Mouse (Mus musculus): ENCODE measurements around the gene Psma4. TPM values are rescaled to one million over a fixed set of nuclear protein-coding genes. Genes with fewer than 3 reads are reported as not detected.

The Psma4 gene
- total RNA-seq, 1 experiment = 297 TPM

DNA sequence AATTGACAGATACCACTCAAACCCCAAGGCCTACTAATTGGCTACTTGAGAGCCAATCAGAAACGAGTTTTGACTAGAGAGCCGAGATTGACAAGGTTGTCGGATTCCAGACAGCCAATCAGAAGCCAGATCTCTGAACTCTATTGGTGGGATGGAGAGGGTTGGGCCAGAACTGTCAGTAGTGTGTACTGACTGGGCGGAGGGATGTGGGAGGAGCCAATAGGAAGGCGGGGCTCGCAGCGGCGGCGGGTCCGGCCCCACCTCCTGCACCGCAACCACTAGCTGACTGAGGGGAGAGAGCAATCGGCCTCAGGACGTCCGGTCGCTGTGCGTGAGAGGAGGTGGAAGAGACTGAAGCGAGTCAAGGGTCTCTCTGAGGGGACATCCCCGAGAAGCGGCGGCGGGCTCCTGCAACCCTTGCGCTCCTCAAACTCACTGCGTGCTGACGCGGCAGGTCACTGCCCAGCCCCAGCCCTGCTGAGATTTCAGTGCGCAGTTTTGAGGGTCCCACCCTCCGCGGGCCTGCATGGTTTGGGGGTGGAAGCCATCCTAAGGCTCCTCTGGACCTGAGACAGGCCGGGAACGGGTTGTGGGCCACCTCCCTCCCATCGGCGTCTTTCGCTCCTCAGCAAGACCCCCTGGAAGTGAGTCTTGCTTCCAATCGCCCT lies 33.4 kb upstream of the Psma4 start, which contains the start of gene Hykk:
Gene Hykk, plus strand, starts transcription at position 274 of the 668 bp plus-strand sequence.
- Histone ChIP-seq H3K4me1 (ENCODE audit: control insufficient read depth in 2 of 2, insufficient read depth in 2 of 2, low read length in 2 of 2, poor library complexity in 1 of 2) (peaks cover 0 to 5% of the 10 kb centered on the region in 2 experiments; a peak in 1 of 4 replicates), H3K9me3 (ENCODE audit: control insufficient read depth, insufficient read depth, low read depth, low read length) (no peaks in the 10 kb centered on the region), H3K9ac (ENCODE audit: insufficient read depth, low read depth, low read length, poor library complexity, severe bottlenecking) (peak within 1 kb of the TSS; percentile 73), H3K36me3 (ENCODE audit: control insufficient read depth, insufficient read depth, low read length, poor library complexity, severe bottlenecking) (no peaks in the 10 kb centered on the region), H3K27ac (ENCODE audit: insufficient read depth, low read depth, low read length, poor library complexity, severe bottlenecking) (no peak within 1 kb of the TSS), H3K4me3 (ENCODE audit: insufficient read depth in 1 of 2, low read depth in 1 of 2, low read length in 2 of 2, poor library complexity in 1 of 2, severe bottlenecking in 1 of 2) (peak within 1 kb of the TSS; percentile 73 to 83)
- in situ Hi-C loops (cut with MboI; ENCODE audit: low sequenced_read_pairs in 2 of 2, unreplicated experiment in 2 of 2) = no loop called here
- peak; percentile 96 for DNase-seq (ENCODE audit: low read depth, low spot score)
- peak; percentile 87 for TF ChIP-seq CHD2 (IDR thresholded peaks at IDR 0.05; ENCODE audit: low read depth, low read length)
- no peak for TF ChIP-seq HCFC1 (IDR thresholded peaks at IDR 0.05; ENCODE audit: borderline replicate concordance, insufficient read depth, low read length)
- TF ChIP-seq ZNF384 (IDR thresholded peaks at IDR 0.05; ENCODE audit: low read depth, low read length) = no peak
- peak; percentile 17; the same call in 1 of the 2 replicates for TF ChIP-seq MAFK (IDR thresholded peaks at IDR 0.05; ENCODE audit: insufficient read depth, low read depth, low read length)
- TF ChIP-seq ZC3H11A (IDR thresholded peaks at IDR 0.05; ENCODE audit: borderline replicate concordance, low read depth, low read length) = no peak

DNA sequence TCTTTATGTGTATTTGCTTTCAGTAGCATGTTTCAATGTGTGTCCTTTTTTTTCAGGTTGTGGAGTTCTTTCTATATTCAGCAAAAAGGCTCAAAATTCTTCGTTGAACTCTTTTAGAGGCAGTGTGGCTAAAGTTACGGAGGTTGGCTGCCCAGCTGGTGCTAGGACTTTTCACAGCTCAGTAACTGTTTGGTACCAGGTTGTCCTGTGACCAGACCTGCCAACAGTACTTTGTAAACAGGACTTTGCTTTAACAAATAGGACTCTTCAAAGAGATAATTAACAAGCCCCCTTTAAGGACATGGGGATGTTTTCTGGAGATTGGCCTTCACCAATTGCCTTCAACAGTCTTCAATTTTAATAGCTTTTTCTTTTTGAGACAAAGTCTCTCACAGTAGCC lies 32.4 kb upstream of the Psma4 start:
- Histone ChIP-seq H3K9ac (ENCODE audit: insufficient read depth, low read depth, low read length, poor library complexity, severe bottlenecking) (no peak overlapping the region), H3K36me3 (ENCODE audit: control insufficient read depth, insufficient read depth, low read length, poor library complexity, severe bottlenecking) (no peaks in the 10 kb centered on the region), H3K4me3 (ENCODE audit: insufficient read depth in 1 of 2, low read depth in 1 of 2, low read length in 2 of 2, poor library complexity in 1 of 2, severe bottlenecking in 1 of 2) (no peak overlapping the region), H3K9me3 (ENCODE audit: control insufficient read depth, insufficient read depth, low read depth, low read length) (no peaks in the 10 kb centered on the region), H3K4me1 (ENCODE audit: control insufficient read depth in 2 of 2, insufficient read depth in 2 of 2, low read length in 2 of 2, poor library complexity in 1 of 2) (peaks cover 0 to 5% of the 10 kb centered on the region in 2 experiments; a peak in 1 of 4 replicates), H3K27ac (ENCODE audit: insufficient read depth, low read depth, low read length, poor library complexity, severe bottlenecking) (no peak overlapping the region)
- no peak for DNase-seq (ENCODE audit: low read depth, low spot score)
- in situ Hi-C loops (cut with MboI; ENCODE audit: low sequenced_read_pairs in 2 of 2, unreplicated experiment in 2 of 2) = no loop called here
- no peak for TF ChIP-seq ZNF384 (IDR thresholded peaks at IDR 0.05; ENCODE audit: low read depth, low read length)
- no peak for TF ChIP-seq HCFC1 (IDR thresholded peaks at IDR 0.05; ENCODE audit: borderline replicate concordance, insufficient read depth, low read length)
- no peak for TF ChIP-seq ZC3H11A (IDR thresholded peaks at IDR 0.05; ENCODE audit: borderline replicate concordance, low read depth, low read length)
- no peak for TF ChIP-seq CHD2 (IDR thresholded peaks at IDR 0.05; ENCODE audit: low read depth, low read length)
- no peak for TF ChIP-seq MAFK (IDR thresholded peaks at IDR 0.05; ENCODE audit: insufficient read depth, low read depth, low read length)

DNA sequence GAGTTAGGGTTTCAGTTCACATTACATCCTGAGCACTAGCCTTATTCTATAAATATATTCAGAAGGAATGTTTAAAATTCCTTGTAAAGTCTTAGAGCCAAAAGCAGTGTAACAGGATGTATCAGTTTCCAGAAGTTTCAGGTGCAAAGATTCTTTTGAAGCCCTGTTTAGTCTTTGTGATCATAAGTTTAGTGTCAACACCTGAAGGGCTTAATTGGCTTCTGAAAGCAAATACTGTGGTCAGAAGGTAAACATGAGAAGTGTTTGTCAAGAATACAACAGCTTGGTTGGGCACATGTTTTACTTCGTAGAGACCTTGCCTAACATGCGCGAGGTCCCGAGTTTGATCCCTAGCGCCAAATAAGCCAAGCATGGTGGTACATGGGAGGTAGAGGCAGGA lies 31.8 kb upstream of the Psma4 start:
- H3K4me1 ChIP-seq (ENCODE audit: control insufficient read depth in 2 of 2, insufficient read depth in 2 of 2, low read length in 2 of 2, poor library complexity in 1 of 2) = peaks cover 0 to 5% of the 10 kb centered on the region in 2 experiments; a peak in 1 of 4 replicates
- no peaks in the 10 kb centered on the region for H3K9me3 ChIP-seq (ENCODE audit: control insufficient read depth, insufficient read depth, low read depth, low read length)
- H3K4me3 ChIP-seq (ENCODE audit: insufficient read depth in 1 of 2, low read depth in 1 of 2, low read length in 2 of 2, poor library complexity in 1 of 2, severe bottlenecking in 1 of 2) = no peak overlapping the region
- no peak overlapping the region for H3K9ac ChIP-seq (ENCODE audit: insufficient read depth, low read depth, low read length, poor library complexity, severe bottlenecking)
- in situ Hi-C loops (cut with MboI; ENCODE audit: low sequenced_read_pairs in 2 of 2, unreplicated experiment in 2 of 2) = no loop called here
- DNase-seq (ENCODE audit: low read depth, low spot score) = no peak
- TF ChIP-seq HCFC1 (IDR thresholded peaks at IDR 0.05; ENCODE audit: borderline replicate concordance, insufficient read depth, low read length) (no peak), ZNF384 (IDR thresholded peaks at IDR 0.05; ENCODE audit: low read depth, low read length) (no peak), MAFK (IDR thresholded peaks at IDR 0.05; ENCODE audit: insufficient read depth, low read depth, low read length) (no peak), ZC3H11A (IDR thresholded peaks at IDR 0.05; ENCODE audit: borderline replicate concordance, low read depth, low read length) (no peak), CHD2 (IDR thresholded peaks at IDR 0.05; ENCODE audit: low read depth, low read length) (no peak)
- H3K27ac ChIP-seq (ENCODE audit: insufficient read depth, low read depth, low read length, poor library complexity, severe bottlenecking) = no peak overlapping the region
- no peaks in the 10 kb centered on the region for H3K36me3 ChIP-seq (ENCODE audit: control insufficient read depth, insufficient read depth, low read length, poor library complexity, severe bottlenecking)

DNA sequence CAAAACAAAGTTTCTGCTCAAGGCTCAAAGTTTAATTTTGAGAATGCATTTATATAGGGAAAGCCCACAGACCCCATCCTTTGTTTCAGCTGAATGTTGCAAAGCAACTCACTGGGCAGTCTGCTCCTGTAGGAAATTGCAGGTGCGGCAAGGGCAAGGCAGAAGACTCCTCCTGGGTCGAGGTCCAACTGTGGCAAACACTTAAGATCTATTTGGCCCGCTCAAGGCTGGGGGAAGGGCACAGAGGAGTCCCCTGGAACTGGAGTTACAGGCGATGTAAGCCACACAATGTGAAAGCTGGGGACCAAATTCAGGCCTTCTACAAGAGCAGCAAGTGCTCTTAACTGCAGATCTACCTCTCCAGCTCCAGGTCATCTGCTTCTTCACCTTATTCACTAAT lies 30.6 kb upstream of the Psma4 start:
- H3K9me3 ChIP-seq (ENCODE audit: control insufficient read depth, insufficient read depth, low read depth, low read length) = no peaks in the 10 kb centered on the region
- H3K4me3 ChIP-seq (ENCODE audit: insufficient read depth in 1 of 2, low read depth in 1 of 2, low read length in 2 of 2, poor library complexity in 1 of 2, severe bottlenecking in 1 of 2) = no peak overlapping the region
- in situ Hi-C loops (cut with MboI; ENCODE audit: low sequenced_read_pairs in 2 of 2, unreplicated experiment in 2 of 2) = no loop called here
- DNase-seq (ENCODE audit: low read depth, low spot score) = no peak
- H3K4me1 ChIP-seq (ENCODE audit: control insufficient read depth in 2 of 2, insufficient read depth in 2 of 2, low read length in 2 of 2, poor library complexity in 1 of 2) = peaks cover 0 to 5% of the 10 kb centered on the region in 2 experiments; a peak in 1 of 4 replicates
- H3K9ac ChIP-seq (ENCODE audit: insufficient read depth, low read depth, low read length, poor library complexity, severe bottlenecking) = no peak overlapping the region
- TF ChIP-seq ZC3H11A (IDR thresholded peaks at IDR 0.05; ENCODE audit: borderline replicate concordance, low read depth, low read length) (no peak), CHD2 (IDR thresholded peaks at IDR 0.05; ENCODE audit: low read depth, low read length) (no peak), MAFK (IDR thresholded peaks at IDR 0.05; ENCODE audit: insufficient read depth, low read depth, low read length) (no peak), HCFC1 (IDR thresholded peaks at IDR 0.05; ENCODE audit: borderline replicate concordance, insufficient read depth, low read length) (no peak), ZNF384 (IDR thresholded peaks at IDR 0.05; ENCODE audit: low read depth, low read length) (no peak)
- H3K36me3 ChIP-seq (ENCODE audit: control insufficient read depth, insufficient read depth, low read length, poor library complexity, severe bottlenecking) = no peaks in the 10 kb centered on the region
- no peak overlapping the region for H3K27ac ChIP-seq (ENCODE audit: insufficient read depth, low read depth, low read length, poor library complexity, severe bottlenecking)

All from ES-E14 (cell line).